Mouse (Mus musculus) thymus, adult 2 months (tissue): Measurements from ENCODE around the gene Tango2.
A peak's percentile ranks its signal among the peaks of the same experiment; 100 is the strongest.

ENCODE experiments used
- CTCF ChIP-seq: fragments of 200-500 bp; IDR thresholded peaks from 2 replicates; pipeline ENCODE4 v1.5.1; 2012; ENCODE audit warnings: mild to moderate bottlenecking, control low read depth, low read length, moderate library complexity, borderline replicate concordance; ENCODE audit not compliant: control insufficient read depth, poor library complexity, insufficient read depth; ENCODE audit errors: extremely low read depth
- POLR2A ChIP-seq: fragments of 200-500 bp; IDR thresholded peaks from 2 replicates; pipeline ENCODE4 v1.6.1; 2012; ENCODE audit warnings: mild to moderate bottlenecking, low read length, control low read depth, moderate library complexity; ENCODE audit not compliant: control insufficient read depth, poor library complexity, insufficient read depth; ENCODE audit errors: extremely low read depth

DNA sequence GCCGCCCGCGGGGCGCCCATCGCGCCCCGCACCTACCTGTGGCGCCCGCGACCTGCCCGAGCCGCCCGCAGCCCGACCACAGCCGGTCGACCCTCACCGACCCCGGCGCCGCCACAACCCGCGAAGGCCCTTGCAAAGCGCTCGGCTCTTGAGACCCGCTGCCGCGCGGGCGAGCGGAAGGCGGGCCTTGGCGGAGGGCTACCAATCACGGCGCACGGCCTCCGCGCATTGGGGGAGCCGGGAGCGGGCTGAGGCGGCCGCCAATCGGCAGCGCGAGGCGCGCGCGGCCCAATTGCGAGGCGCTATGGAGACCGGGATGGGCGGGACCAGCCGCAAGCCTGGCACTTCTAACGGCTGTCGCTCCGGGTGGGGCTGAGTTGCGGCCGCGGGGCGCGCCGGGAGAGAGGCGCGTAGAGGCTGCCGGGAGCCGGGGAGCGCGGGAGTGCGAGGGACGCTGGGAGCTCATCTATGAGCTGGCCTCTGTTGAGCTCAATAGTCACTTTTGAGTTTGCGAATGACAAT lies 58.8 kb downstream of the Tango2 start, which contains the start of gene Dgcr8:
- TF ChIP-seq POLR2A = peak; percentile 86
- TF ChIP-seq CTCF = 0 out of 2 replicates have a peak, but pooled peaks have one; percentile 48
